Mouse (Mus musculus) stomach, postnatal 0 days (tissue): ENCODE data around the gene Utp4.

Source experiments
- CTCF ChIP-seq: IDR thresholded peaks from 2 replicates; pipeline ENCODE4 v1.5.1; 2016; ENCODE audit warnings: antibody characterized with exemption, low read depth, mild to moderate bottlenecking, moderate library complexity
- EP300 ChIP-seq: optimal IDR thresholded peaks from 2 replicates; pipeline ENCODE3; 2016; ENCODE audit warnings: antibody characterized with exemption

- TF ChIP-seq CTCF (no peak), EP300 (no peak)
Measured at GRCm38 (mm10) chr8:106935899-106936477, 42.6 kb downstream of the Utp4 start.
